Comparison of ENCODE assay signal across 24 mouse cellular contexts in genomic region chr15:79884820-79885219, GRCm38 (mm10). TPM values are rescaled to one million over a fixed set of nuclear protein-coding genes. Genes with fewer than 3 reads are reported as not detected.
A peak's percentile ranks its signal among the peaks of the same experiment; 100 is the strongest.
DNase-seq lines count a peak whose midpoint lies in the region; ATAC-seq and TF ChIP-seq lines count a peak whose summit lies in the region.
"Had no signal": no experiment of that assay in that cellular context is flagged by ENCODE, and none has a peak within 500 bp of the region (broad histone marks: within the 10 kb centered on the region; RNA-seq: fewer than 3 reads in every experiment).

No protein-coding gene starts in this region.

- H3K9me3 ChIP-seq in hindbrain, embryonic 15.5 days = no peaks in the 10 kb centered on the region
- no peaks in the 10 kb centered on the region for H3K9me3 ChIP-seq in hindbrain, embryonic 14.5 days (ENCODE audit: control insufficient read depth, low read length)
- H3K9me3 ChIP-seq in midbrain, postnatal 0 days (ENCODE audit: low read length) = no peaks in the 10 kb centered on the region
- no peaks in the 10 kb centered on the region for H3K9me3 ChIP-seq in midbrain, embryonic 10.5 days (replicated peaks)
- H3K9me3 ChIP-seq: embryonic facial prominence, embryonic 13.5 days; embryonic facial prominence, embryonic 15.5 days; forebrain, embryonic 10.5 days; forebrain, embryonic 12.5 days had no signal

- no peak for TF ChIP-seq CTCF in midbrain, postnatal 0 days (IDR thresholded peaks at IDR 0.05)

- WGBS in hindbrain, embryonic 15.5 days = 76% methylated on average over 5 of the region's 5 CpGs
- 81% methylated on average over 5 of the region's 5 CpGs for WGBS in hindbrain, embryonic 14.5 days
- 83% methylated on average over 5 of the region's 5 CpGs for WGBS in midbrain, postnatal 0 days
- 83% methylated on average over 5 of the region's 5 CpGs for WGBS in midbrain, embryonic 10.5 days

- H3K4me2 ChIP-seq in hindbrain, embryonic 15.5 days = no peak overlapping the region
- no peak overlapping the region for H3K4me2 ChIP-seq in hindbrain, embryonic 14.5 days (replicated peaks)
- H3K4me2 ChIP-seq in midbrain, postnatal 0 days (ENCODE audit: low read depth, low read length, poor library complexity, severe bottlenecking) = no peak overlapping the region
- H3K4me2 ChIP-seq: embryonic facial prominence, embryonic 13.5 days; embryonic facial prominence, embryonic 15.5 days; forebrain, embryonic 12.5 days had no signal

- peaks cover 10% of the 10 kb centered on the region for H3K4me1 ChIP-seq in hindbrain, embryonic 15.5 days (replicated peaks)
- H3K4me1 ChIP-seq in hindbrain, embryonic 14.5 days (replicated peaks; ENCODE audit: control insufficient read depth, insufficient read depth, low read length) = no peaks in the 10 kb centered on the region; the same call in 1 of the 2 replicates
- H3K4me1 ChIP-seq in midbrain, postnatal 0 days (ENCODE audit: insufficient read depth, low read length) = no peaks in the 10 kb centered on the region
- peaks cover 10% of the 10 kb centered on the region for H3K4me1 ChIP-seq in midbrain, embryonic 10.5 days

- no peak overlapping the region for H3K9ac ChIP-seq in hindbrain, embryonic 15.5 days
- H3K9ac ChIP-seq in hindbrain, embryonic 14.5 days = no peak overlapping the region
- no peak overlapping the region for H3K9ac ChIP-seq in midbrain, postnatal 0 days (replicated peaks; ENCODE audit: low read length, poor library complexity, severe bottlenecking)
- H3K9ac ChIP-seq: embryonic facial prominence, embryonic 13.5 days; embryonic facial prominence, embryonic 15.5 days; forebrain, embryonic 12.5 days had no signal

- H3K36me3 ChIP-seq in hindbrain, embryonic 15.5 days = no peaks in the 10 kb centered on the region
- no peaks in the 10 kb centered on the region for H3K36me3 ChIP-seq in hindbrain, embryonic 14.5 days (replicated peaks; ENCODE audit: control insufficient read depth, insufficient read depth)
- H3K36me3 ChIP-seq in midbrain, postnatal 0 days (ENCODE audit: insufficient read depth, low read length) = no peaks in the 10 kb centered on the region
- no peaks in the 10 kb centered on the region for H3K36me3 ChIP-seq in midbrain, embryonic 10.5 days
- H3K36me3 ChIP-seq: embryonic facial prominence, embryonic 13.5 days; embryonic facial prominence, embryonic 15.5 days; forebrain, embryonic 10.5 days; forebrain, embryonic 12.5 days had no signal

- H3K27me3 ChIP-seq in hindbrain, embryonic 15.5 days = no peaks in the 10 kb centered on the region
- no peaks in the 10 kb centered on the region for H3K27me3 ChIP-seq in hindbrain, embryonic 14.5 days (ENCODE audit: control insufficient read depth, insufficient read depth, low read length)
- H3K27me3 ChIP-seq in midbrain, postnatal 0 days (ENCODE audit: insufficient read depth, low read length) = no peaks in the 10 kb centered on the region
- peaks cover 6% of the 10 kb centered on the region; the same call in 1 of the 2 replicates for H3K27me3 ChIP-seq in midbrain, embryonic 10.5 days (ENCODE audit: low read depth, poor library complexity, severe bottlenecking)
- H3K27me3 ChIP-seq: embryonic facial prominence, embryonic 13.5 days; embryonic facial prominence, embryonic 15.5 days; forebrain, embryonic 12.5 days had no signal

- 0 out of 2 replicates have a peak overlapping the region, but pooled peaks have one; percentile 96 for H3K27ac ChIP-seq in hindbrain, embryonic 15.5 days (replicated peaks)
- no peak overlapping the region for H3K27ac ChIP-seq in hindbrain, embryonic 14.5 days
- H3K27ac ChIP-seq in midbrain, postnatal 0 days (ENCODE audit: low read depth, low read length) = 0 out of 2 replicates have a peak overlapping the region, but pooled peaks have one; percentile 6
- H3K27ac ChIP-seq in midbrain, embryonic 10.5 days (replicated peaks) = no peak overlapping the region
- H3K27ac ChIP-seq: embryonic facial prominence, embryonic 13.5 days; embryonic facial prominence, embryonic 15.5 days; forebrain, embryonic 10.5 days; forebrain, embryonic 12.5 days had no signal

- no peak overlapping the region for H3K4me3 ChIP-seq in hindbrain, embryonic 15.5 days
- H3K4me3 ChIP-seq in hindbrain, embryonic 14.5 days (replicated peaks; ENCODE audit: low read length) = no peak overlapping the region
- H3K4me3 ChIP-seq in midbrain, postnatal 0 days (ENCODE audit: low read depth, low read length) = no peak overlapping the region
- no peak overlapping the region for H3K4me3 ChIP-seq in midbrain, embryonic 10.5 days
- H3K4me3 ChIP-seq: embryonic facial prominence, embryonic 13.5 days; embryonic facial prominence, embryonic 15.5 days; erythroblast, embryonic 14.5 days; forebrain, embryonic 10.5 days; forebrain, embryonic 12.5 days had no signal

- DNase-seq in cerebellum, adult 9-11 months = peak; percentile 21
- DNase-seq in cerebellum, adult 9-10 months = no peak
- no peak for DNase-seq in hindbrain, embryonic 14.5 days (ENCODE audit: low spot score)
- no peak for DNase-seq in midbrain, postnatal 0 days (ENCODE audit: low spot score)
- DNase-seq in midbrain, embryonic 10.5 days (ENCODE audit: low spot score) = no peak
- DNase-seq: adrenal gland, adult 2 months; adrenal gland, postnatal 10 days; adrenal gland, postnatal 25 days; cerebellum, adult 11 months; cerebellum, adult 2 months; cerebellum, postnatal 10 days; cerebellum, postnatal 25 days; embryo, embryonic 11 days had no signal

- ATAC-seq in hindbrain, embryonic 15.5 days (ENCODE audit: low FRiP score, low read depth) = no peak
- no peak for ATAC-seq in hindbrain, embryonic 14.5 days (ENCODE audit: low FRiP score)
- no peak for ATAC-seq in midbrain, postnatal 0 days (ENCODE audit: low FRiP score)
- ATAC-seq: forebrain, embryonic 14.5 days; forebrain, embryonic 16.5 days had no signal

RNA-seq across cellular contexts. Expression of gene Apobec3, which starts 6.6 kb away (rescaled TPM):
- 4.3 and 5.7 TPM in 2 replicates for polyA plus RNA-seq in hindbrain, embryonic 15.5 days (2015; fragmentation: Nextera tagmentation; extraction: Ambion mirVana)
- polyA plus RNA-seq in hindbrain, embryonic 14.5 days (2014; fragmentation: Nextera tagmentation; extraction: Ambion mirVana) = 4.9 and 5.1 TPM in 2 replicates
- 3.4 and 5.4 TPM in 2 replicates for total RNA-seq in midbrain, postnatal 0 days (2014; rRNA removed)
- 3.3 and 3.4 TPM in 2 replicates for polyA plus RNA-seq in midbrain, postnatal 0 days (2015; fragmentation: Nextera tagmentation; extraction: Ambion mirVana)
- 6.2 and 8.5 TPM in 2 replicates for polyA plus RNA-seq in midbrain, embryonic 10.5 days (2016; fragmentation: Nextera tagmentation; extraction: Ambion mirVana)

RNA-seq across cellular contexts. Expression of gene Cbx6, which starts 50.3 kb away (rescaled TPM):
- polyA plus RNA-seq in hindbrain, embryonic 15.5 days (2015; fragmentation: Nextera tagmentation; extraction: Ambion mirVana) = 60.8 and 64.5 TPM in 2 replicates
- 36.9 and 39.8 TPM in 2 replicates for polyA plus RNA-seq in hindbrain, embryonic 14.5 days (2014; fragmentation: Nextera tagmentation; extraction: Ambion mirVana)
- total RNA-seq in midbrain, postnatal 0 days (2014; rRNA removed) = 109 and 118 TPM in 2 replicates
- polyA plus RNA-seq in midbrain, postnatal 0 days (2015; fragmentation: Nextera tagmentation; extraction: Ambion mirVana) = 65.0 and 70.6 TPM in 2 replicates
- polyA plus RNA-seq in midbrain, embryonic 10.5 days (2016; fragmentation: Nextera tagmentation; extraction: Ambion mirVana) = 24.0 and 30.4 TPM in 2 replicates

RNA-seq across cellular contexts. Expression of gene Npcd, which starts 50.8 kb away (rescaled TPM):
- polyA plus RNA-seq in hindbrain, embryonic 15.5 days (2015; fragmentation: Nextera tagmentation; extraction: Ambion mirVana) = 0.44 TPM in 1 of 2 replicates, not detected in the other
- polyA plus RNA-seq in hindbrain, embryonic 14.5 days (2014; fragmentation: Nextera tagmentation; extraction: Ambion mirVana) = 1.4 and 5.5 TPM in 2 replicates
- total RNA-seq in midbrain, postnatal 0 days (2014; rRNA removed) = 8.2 and 12.1 TPM in 2 replicates
- 3.2 and 4.6 TPM in 2 replicates for polyA plus RNA-seq in midbrain, postnatal 0 days (2015; fragmentation: Nextera tagmentation; extraction: Ambion mirVana)
- polyA plus RNA-seq in midbrain, embryonic 10.5 days (2016; fragmentation: Nextera tagmentation; extraction: Ambion mirVana) = 0.16 TPM in 1 of 2 replicates, not detected in the other
- total RNA-seq: common myeloid progenitor, adult 5-6 weeks; MEL had no signal
- polyA plus RNA-seq: C2C12; erythroblast, embryonic 14.5 days; forebrain, embryonic 10.5 days; forebrain, embryonic 14.5 days; forebrain, embryonic 16.5 days had no signal

Comparison
In these comparisons a context has a peak if more than half of its experiments do, and no peak if none do; other contexts are left out.
1. H3K27ac ChIP-seq: peak in hindbrain, embryonic 15.5 days (single experiment) and midbrain, postnatal 0 days (single experiment); none in hindbrain, embryonic 14.5 days (single experiment) and midbrain, embryonic 10.5 days (single experiment).